Mouse (Mus musculus): ENCODE measurements around the gene Rassf4. TPM values are rescaled to one million over a fixed set of nuclear protein-coding genes. Genes with fewer than 3 reads are reported as not detected.
"Not testable (repeated sequence)": the region's sequence is repeated elsewhere in the genome, so short reads cannot be mapped to it uniquely, and the experiment has no call there.

Rassf4 gene
- total RNA-seq, 2 experiments from 2014 or later, result 4.5 to 5.7 TPM

DNA sequence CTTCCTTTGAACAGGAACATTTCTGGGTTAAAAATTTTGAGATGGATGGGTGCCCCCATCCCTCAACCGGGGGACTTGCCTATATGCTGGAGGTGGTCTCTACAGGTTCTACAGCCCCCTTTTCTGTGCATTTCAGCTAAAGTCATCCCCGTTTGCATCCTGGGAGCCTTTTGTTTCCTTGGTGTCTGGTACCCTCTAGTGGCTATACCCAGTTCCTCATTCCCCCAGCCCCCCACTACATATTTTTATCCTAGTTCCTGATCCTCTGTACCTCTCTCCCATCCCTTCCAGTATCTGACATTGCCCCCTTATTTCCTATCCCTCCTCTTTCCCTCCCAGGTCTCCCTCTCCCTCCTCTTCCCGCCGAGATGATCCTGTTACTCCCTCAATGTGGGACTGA, 66.5 kb downstream of the Rassf4 start:
- no peak for DNase-seq (ENCODE audit: extremely low spot score in 1 of 2, low spot score in 2 of 2)
- intact Hi-C loops (cut with DNase I), result no loop called here

DNA sequence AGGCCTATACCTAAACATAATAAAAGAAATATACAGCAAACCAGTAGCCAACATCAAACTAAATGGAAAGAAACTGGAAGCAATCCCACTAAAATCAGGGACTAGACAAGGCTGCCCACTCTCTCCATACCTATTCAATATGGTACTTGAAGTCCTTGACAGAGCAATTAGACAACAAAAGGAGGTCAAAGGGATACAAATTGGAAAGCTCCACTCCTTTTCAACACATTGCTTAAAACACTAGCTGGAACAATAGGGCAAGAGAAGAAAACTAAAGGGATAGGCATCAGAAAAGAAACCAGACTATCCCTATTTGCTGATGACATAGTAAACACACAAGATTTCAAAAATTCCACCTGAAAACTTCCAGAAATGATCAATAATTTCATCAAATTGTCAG, 72.8 kb downstream of the Rassf4 start:
- intact Hi-C loops (cut with DNase I); DNase-seq (ENCODE audit: extremely low spot score in 1 of 2, low spot score in 2 of 2): not testable (repeated sequence)

GRCm38 (mm10) chr6:116584095-116584494, 89.7 kb downstream of the Rassf4 start, which contains the start of gene Olfr215:
Gene Olfr215, minus strand, starts transcription at chr6:116584195.
- intact Hi-C loops (cut with DNase I), result no loop called here
- DNase-seq (ENCODE audit: extremely low spot score in 1 of 2, low spot score in 2 of 2), result no peak

Small RNA genes lying within 50 kb of the gene (microRNA-seq; reads per million reads assigned to microRNA genes)
- gene Mir7043, result not detected

Other genes with a start within 250 kb of the Rassf4 start
- gene Alox5, start 212.8 kb downstream of the Rassf4 start, total RNA-seq (2021), result 1 to 10 TPM in 1 of 2 experiments, under 1 TPM in 1; 0.95 to 1.9 TPM
- gene Olfr211, start 184.9 kb downstream of the Rassf4 start, total RNA-seq (2021), result not detected
- gene Olfr212, start 167.4 kb downstream of the Rassf4 start, total RNA-seq (2021), result not detected
- under 1 TPM in 1 of 2 experiments, not detected in 1; 0.36 TPM for gene Olfr213, start 135.5 kb downstream of the Rassf4 start, total RNA-seq (2021)
- 1 to 10 TPM; 2.4 to 3.2 TPM for gene Gm5580, start 122.8 kb downstream of the Rassf4 start, total RNA-seq (2021)
- not detected for gene Olfr214, start 119.7 kb downstream of the Rassf4 start, total RNA-seq (2021)
- not detected for gene Olfr215, start 89.8 kb downstream of the Rassf4 start, total RNA-seq (2021)
- 10 to 100 TPM; 28.8 to 33.2 TPM for gene Zfp422, start 45.0 kb downstream of the Rassf4 start, total RNA-seq (2021)
- 1 to 10 TPM; 1.1 to 3.5 TPM for gene Depp1, start 23.3 kb downstream of the Rassf4 start, total RNA-seq (2021)
- gene Tmem72, start 43.0 kb upstream of the Rassf4 start, total RNA-seq (2021), result under 1 TPM; 0.24 TPM